Mouse (Mus musculus): ENCODE data around the gene Uspl1. TPM values are rescaled to one million over a fixed set of nuclear protein-coding genes. Genes with fewer than 3 reads are reported as not detected.
"Not testable (repeated sequence)": the region's sequence is repeated elsewhere in the genome, so short reads cannot be mapped to it uniquely, and the experiment has no call there.

The Uspl1 gene
- total RNA-seq (2018; cell fraction: chromatin; rRNA removed), result 100 to 1,000 TPM in 8 of 26 experiments, 10 to 100 TPM in 18; 23.4 to 127 (median 81.0) TPM
- 10 to 100 TPM in 21 of 26 experiments, 1 to 10 TPM in 5; 6.3 to 20.5 (median 13.7) TPM for total RNA-seq (2018; cell fraction: cytosol; rRNA removed)
- 10 to 100 TPM; 15.1 to 86.5 (median 45.1) TPM for total RNA-seq (2018; cell fraction: nucleus; rRNA removed)
- polyA plus RNA-seq (2018), result 9.2 to 15.6 TPM (median 10.6 TPM) in 3 replicates

DNA sequence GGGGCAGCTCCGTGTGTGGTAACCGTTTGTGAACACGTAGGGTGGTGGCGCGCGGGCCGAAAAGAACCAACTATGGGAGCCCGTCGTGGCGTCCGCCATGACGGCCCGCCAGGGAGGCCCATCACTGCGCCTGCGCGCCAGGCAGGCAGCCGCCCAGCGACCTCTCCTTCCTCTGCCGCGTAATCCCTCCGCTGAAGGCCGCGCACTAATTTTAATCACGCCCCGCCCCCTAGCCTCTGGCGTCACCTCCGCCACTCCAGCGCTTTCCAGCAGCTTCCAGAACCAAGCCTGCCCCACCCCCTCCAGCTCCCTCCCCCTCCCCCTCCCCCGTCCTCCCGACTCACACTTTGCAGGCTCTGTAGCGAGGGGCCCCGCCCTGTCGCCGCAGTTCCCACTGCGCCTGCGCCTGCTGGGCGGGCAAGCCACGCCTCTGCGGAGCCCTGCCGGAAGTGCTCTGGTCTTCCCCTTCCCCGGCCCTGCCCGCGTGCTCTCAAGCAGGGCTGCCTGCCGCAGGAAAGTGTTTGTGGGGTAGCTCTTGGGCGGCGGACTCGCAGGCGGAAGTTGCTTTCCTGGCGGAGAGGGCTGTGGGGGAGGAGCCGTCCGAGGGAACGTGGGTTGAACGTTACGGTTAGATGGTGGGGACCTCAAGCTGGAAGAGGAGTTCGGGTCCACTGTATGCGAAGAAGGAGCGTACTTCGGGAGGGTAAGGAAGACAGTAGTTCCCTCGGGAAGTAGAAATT is at the start of gene Uspl1, which contains the start of gene Hmgb1:
Gene Uspl1 (plus strand): TSS at position 247 of the 740 bp plus-strand sequence.
Gene Hmgb1 (minus strand): TSS at position 386 of the 740 bp plus-strand sequence.
- peak within 1 kb of the TSS; percentile 95 for H3K4me3 ChIP-seq (ENCODE audit: inconsistent target)
- H3K36me3 ChIP-seq (ENCODE audit: inconsistent target), result peaks cover 14% of the 10 kb centered on the region
- H3K79me2 ChIP-seq (ENCODE audit: inconsistent target), result peaks cover 55% of the 10 kb centered on the region
- whole genome bisulfite sequencing (ENCODE audit: missing documents), result under 1% methylated on average over 53 of the region's 59 CpGs
- H3K27ac ChIP-seq, result peak within 1 kb of the TSS; percentile 97

DNA sequence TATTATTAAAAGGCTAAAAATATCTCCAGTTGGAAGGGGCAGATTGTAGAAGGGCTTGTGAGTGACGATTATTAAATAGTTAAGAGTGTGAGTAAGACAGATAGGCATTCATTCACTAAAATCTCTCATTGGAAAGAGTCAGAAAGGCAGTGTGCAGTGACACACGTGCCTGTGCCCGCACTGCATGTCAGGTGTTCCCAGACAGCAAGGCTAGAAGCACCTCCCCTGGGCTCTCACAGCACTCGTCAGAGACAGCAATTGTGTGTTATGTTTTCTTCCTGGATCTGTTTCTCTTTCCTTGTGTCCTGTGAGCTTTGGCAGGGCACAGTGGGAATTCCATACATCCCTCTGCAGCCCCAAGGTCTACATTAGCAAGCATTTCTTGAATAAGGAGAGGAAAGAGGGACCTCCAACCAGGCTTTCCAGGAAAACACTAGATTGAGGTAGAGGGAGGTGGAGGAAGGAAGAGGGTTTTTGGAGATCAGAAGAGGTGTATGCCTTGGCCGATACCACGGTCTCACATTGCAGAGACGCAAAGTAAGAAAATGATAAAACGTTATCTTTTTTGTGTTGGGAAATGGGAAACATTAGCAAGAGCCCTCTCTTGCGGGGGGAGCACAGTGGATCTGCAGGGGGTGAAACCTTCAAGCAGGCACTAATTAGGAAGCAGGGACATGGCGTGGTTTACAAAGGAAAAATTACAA is 49.2 kb upstream of the Uspl1 start:
- H3K4me3 ChIP-seq (ENCODE audit: inconsistent target), result no peak overlapping the region
- no peaks in the 10 kb centered on the region for H3K79me2 ChIP-seq (ENCODE audit: inconsistent target)
- H3K27ac ChIP-seq, result no peak overlapping the region
- 87% methylated on average over 10 of the region's 10 CpGs for WGBS (ENCODE audit: missing documents)
- no peaks in the 10 kb centered on the region for H3K36me3 ChIP-seq (ENCODE audit: inconsistent target)

DNA sequence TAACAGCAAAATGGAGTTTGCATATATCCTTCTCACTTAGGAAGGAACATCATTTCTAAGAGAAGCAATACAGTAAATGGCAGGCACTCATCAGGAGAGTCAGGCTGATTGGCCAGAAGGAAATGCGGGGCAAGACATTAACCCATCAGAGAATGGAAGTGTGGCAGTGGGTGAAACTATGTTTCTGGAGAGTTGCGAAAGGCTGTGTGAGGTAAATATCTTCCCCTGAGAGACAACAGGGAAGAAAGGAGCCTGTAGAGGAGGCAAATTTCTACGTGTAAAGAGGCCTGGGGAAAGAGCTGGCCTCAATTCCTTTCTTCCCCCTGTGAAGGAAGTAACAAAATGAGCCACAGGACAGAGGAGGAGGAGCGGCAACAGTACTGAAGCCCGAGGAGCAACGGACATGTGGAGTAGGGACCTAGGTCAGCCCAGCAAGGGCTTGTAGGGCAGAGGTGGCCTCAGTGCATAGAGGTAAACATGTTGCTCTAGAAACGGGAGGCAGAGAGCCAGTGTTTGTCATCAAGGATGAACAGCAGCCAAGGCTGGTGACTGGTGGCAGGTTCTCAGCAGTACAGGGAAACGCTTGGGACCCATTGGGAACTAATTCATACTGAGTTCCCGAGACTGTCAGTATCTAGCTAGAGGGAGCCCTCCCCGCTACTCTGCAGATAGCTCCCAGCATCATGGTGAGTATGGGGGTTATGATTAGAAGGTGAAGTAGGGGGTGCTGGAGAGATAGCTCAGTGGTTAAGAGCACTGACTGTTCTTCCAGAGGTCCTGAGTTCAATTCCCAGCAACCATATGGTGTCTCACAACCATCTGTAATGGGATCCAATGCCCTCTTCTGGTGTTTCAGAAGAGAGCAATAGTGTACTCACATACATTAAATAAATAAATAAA is 48.4 kb upstream of the Uspl1 start:
- no peak overlapping the region for H3K27ac ChIP-seq
- 85% methylated on average over 10 of the region's 10 CpGs for WGBS (ENCODE audit: missing documents)
- no peaks in the 10 kb centered on the region for H3K79me2 ChIP-seq (ENCODE audit: inconsistent target)
- H3K36me3 ChIP-seq (ENCODE audit: inconsistent target), result no peaks in the 10 kb centered on the region
- no peak overlapping the region for H3K4me3 ChIP-seq (ENCODE audit: inconsistent target)

DNA sequence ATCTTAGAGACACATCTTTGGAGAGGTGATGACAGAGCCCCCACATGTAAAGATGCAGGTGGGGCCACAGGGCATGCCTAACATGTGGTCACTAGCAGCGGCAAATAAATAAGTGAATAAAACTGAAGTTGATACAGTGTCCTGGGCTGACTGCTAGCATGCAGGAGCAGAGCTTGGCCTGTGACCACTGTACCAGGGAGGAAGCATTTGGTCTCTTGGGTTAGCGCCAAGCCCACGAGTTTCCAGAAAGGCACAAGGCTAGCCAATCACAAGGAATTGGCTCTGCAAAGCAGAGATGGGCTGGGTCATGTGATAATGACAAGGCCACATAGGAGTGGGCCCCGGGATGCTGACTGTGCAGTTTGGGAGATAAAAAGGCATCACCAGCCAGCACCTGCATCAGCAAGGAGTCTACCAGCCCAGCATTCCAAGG is 47.2 kb upstream of the Uspl1 start:
- WGBS (ENCODE audit: missing documents), result 42% methylated on average over 4 of the region's 4 CpGs

DNA sequence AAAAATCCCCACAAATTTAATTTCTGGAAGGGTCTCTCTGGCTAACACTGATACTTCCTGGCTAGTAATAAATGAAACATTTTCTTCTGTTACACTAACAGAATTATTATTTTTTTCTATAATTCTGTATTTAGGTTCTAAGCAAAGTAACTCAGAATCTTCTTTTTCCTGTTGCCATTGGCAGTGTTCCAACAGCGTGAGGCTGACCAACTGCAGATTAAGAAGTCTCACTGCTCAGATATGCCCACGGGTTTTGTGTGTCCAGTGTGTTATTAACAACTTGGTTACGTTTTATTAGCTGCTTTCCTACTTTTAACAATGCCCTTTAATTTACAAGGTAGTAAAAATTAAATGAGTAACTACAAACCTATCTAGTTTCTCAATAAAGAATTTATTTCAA is 46.7 kb upstream of the Uspl1 start:
- Histone ChIP-seq H3K27ac (no peak overlapping the region), H3K4me3 (ENCODE audit: inconsistent target) (no peak overlapping the region), H3K79me2 (ENCODE audit: inconsistent target) (no peaks in the 10 kb centered on the region), H3K36me3 (ENCODE audit: inconsistent target) (no peaks in the 10 kb centered on the region)
- 40% methylated on average over 3 of the region's 3 CpGs for WGBS (ENCODE audit: missing documents)

More for the DNA sequence above, 47.2 kb upstream of the Uspl1 start:
- H3K4me3 ChIP-seq (ENCODE audit: inconsistent target), result no peak overlapping the region
- H3K79me2 ChIP-seq (ENCODE audit: inconsistent target), result no peaks in the 10 kb centered on the region
- H3K36me3 ChIP-seq (ENCODE audit: inconsistent target), result no peaks in the 10 kb centered on the region
- peak overlapping the region; percentile 5; the same call in 1 of the 2 replicates for H3K27ac ChIP-seq

DNA sequence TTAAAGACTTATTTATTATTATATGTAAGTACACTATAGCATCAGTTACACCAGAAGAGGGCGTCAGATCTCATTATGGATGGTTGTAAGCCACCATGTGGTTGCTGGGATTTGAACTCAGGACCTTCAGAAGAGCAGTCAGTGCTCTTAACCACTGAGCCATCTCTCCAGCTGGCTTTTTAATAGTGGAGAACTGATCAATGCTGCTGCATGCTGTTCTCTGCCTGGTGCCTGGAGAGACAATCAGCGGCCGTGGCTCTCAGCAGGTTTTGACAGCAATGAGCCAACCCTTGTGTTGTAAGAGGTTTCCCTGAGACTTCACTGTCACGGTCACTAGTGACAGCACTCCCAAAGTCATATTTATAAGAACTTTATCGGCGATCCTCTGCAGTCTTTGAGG is 46.1 kb upstream of the Uspl1 start:
- not testable (repeated sequence) for H3K79me2 ChIP-seq (ENCODE audit: inconsistent target); H3K27ac ChIP-seq; H3K36me3 ChIP-seq (ENCODE audit: inconsistent target); H3K4me3 ChIP-seq (ENCODE audit: inconsistent target)
- WGBS (ENCODE audit: missing documents), result 99% methylated on average over 6 of the region's 6 CpGs

DNA sequence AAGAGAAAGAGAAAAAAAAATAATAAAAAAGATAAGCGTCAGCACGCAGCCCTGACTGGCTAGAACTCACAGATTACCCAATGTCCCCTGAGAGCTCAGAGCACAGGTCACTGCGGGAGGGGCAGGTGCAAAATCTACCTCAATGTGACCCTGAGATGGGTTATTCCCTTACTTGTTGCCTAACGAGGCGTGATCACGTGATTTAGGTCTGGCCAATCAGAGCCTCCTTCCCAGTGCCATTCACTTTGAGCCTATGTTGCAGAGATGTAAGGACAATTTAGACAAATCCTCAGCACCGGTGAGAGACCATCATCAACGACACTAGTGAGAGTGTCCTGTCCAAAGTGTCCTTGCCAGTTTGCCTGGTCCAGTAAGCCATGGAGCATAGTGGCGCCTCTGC is 43.8 kb upstream of the Uspl1 start:
- WGBS (ENCODE audit: missing documents), result 88% methylated on average over 9 of the region's 9 CpGs
- H3K4me3 ChIP-seq (ENCODE audit: inconsistent target), result no peak overlapping the region
- no peaks in the 10 kb centered on the region for H3K79me2 ChIP-seq (ENCODE audit: inconsistent target)
- H3K27ac ChIP-seq, result no peak overlapping the region
- no peaks in the 10 kb centered on the region for H3K36me3 ChIP-seq (ENCODE audit: inconsistent target)

DNA sequence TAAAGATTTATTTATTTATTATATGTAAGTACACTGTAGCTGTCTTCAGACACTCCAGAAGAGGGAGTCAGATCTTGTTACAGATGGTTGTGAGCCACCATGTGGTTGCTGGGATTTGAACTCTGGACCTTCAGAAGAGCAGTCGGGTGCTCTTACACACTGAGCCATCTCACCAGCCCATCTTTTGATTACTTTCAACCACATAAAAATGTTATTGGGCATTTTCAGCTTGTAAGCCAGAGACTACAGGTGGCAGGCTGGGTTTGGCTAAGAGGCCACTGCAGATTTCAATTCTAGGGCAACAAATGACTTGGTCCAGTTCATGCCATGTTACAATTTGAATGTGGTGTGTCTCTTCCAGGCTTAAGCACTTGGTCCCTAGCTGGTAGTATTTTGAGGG is 43.0 kb upstream of the Uspl1 start:
- not testable (repeated sequence) for H3K79me2 ChIP-seq (ENCODE audit: inconsistent target); H3K36me3 ChIP-seq (ENCODE audit: inconsistent target); H3K4me3 ChIP-seq (ENCODE audit: inconsistent target); H3K27ac ChIP-seq
- WGBS (ENCODE audit: missing documents), result 100% methylated on average over 1 of the region's 1 CpGs

DNA sequence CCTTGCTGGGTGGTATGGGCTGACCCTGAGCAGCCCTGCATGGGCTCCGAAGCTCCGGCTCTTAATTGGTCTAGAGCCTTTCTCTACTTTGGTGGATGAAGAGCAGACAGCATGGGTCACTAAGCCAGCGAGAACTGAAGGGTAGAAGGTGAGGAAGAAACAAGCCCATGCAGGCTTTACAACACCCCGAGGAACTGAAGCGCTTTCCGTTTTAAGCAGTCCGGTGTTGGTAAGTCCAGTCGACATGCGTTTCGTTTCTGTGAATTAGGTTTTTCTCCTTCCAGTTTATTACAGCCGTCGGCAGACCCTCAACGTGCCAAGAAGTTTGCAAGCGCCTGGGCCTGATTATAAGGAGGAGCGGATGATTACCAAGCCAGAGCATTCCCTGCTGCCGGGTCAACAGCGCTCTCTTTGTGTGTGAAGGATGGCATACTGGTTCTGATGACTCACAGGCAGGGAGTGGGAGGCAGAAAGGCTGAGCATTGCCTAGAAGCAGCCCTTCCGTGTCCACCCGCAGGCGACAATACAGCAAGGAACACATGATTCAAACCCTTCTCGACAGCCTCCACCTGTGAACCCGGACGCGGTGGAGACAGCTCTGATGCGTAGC is 40.3 kb upstream of the Uspl1 start:
- H3K27ac ChIP-seq, result no peak overlapping the region
- no peaks in the 10 kb centered on the region for H3K36me3 ChIP-seq (ENCODE audit: inconsistent target)
- H3K4me3 ChIP-seq (ENCODE audit: inconsistent target), result no peak overlapping the region
- 91% methylated on average over 25 of the region's 25 CpGs for WGBS (ENCODE audit: missing documents)
- no peaks in the 10 kb centered on the region for H3K79me2 ChIP-seq (ENCODE audit: inconsistent target)

DNA sequence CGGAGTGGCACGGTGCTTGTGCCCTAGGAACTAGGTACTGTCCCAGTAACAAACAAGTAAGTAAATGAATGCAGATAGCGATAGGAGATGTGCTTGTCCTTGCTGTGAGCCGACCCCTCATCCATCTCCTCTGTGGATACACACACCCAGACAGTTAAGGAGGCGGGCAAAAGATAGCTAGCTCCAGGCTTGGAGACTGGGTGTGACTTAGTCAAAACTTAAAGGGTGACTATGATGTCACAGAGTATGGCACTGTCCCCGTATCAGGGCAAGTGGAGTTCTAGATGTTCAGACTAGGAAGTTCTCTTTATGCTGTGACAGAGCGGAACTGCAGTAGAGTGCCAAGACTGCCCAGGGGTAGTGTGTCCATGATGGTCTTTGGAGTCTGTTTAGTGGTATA is 37.5 kb upstream of the Uspl1 start:
- no peak overlapping the region for H3K4me3 ChIP-seq (ENCODE audit: inconsistent target)
- 93% methylated on average over 7 of the region's 7 CpGs for WGBS (ENCODE audit: missing documents)
- H3K27ac ChIP-seq, result no peak overlapping the region
- no peaks in the 10 kb centered on the region for H3K36me3 ChIP-seq (ENCODE audit: inconsistent target)
- H3K79me2 ChIP-seq (ENCODE audit: inconsistent target), result no peaks in the 10 kb centered on the region

DNA sequence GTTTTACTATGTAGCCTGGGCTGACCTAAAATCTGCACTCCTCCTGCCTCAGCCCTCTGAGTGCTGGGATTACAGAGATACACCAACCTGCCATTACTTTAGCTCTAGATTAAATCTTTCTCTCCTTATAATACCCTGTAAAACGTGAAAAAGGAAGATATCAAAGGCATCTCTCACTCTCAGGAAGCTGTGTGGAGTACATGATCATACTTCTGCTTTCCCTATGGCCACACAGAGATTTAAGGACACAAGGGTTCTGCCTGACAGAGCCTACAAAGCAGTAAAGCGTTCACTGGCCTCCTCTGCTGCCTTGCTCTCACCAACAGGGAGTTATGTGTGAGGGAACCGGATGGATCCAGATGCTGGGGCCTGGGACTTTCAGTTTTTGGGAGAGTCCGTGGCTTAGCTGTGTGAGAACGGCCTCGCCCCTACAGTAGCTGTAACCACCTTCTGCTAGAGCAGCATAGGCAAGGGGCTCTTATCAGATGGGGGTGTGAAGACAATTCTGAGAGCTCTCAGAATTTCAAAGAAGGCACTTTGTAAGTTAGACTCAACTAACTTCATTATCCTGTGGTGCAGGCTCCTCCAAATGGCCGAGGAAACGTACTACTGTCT is 36.7 kb upstream of the Uspl1 start:
- Histone ChIP-seq H3K36me3 (ENCODE audit: inconsistent target) (no peaks in the 10 kb centered on the region), H3K79me2 (ENCODE audit: inconsistent target) (no peaks in the 10 kb centered on the region), H3K4me3 (ENCODE audit: inconsistent target) (no peak overlapping the region), H3K27ac (no peak overlapping the region)
- WGBS (ENCODE audit: missing documents), result 74% methylated on average over 8 of the region's 8 CpGs

DNA sequence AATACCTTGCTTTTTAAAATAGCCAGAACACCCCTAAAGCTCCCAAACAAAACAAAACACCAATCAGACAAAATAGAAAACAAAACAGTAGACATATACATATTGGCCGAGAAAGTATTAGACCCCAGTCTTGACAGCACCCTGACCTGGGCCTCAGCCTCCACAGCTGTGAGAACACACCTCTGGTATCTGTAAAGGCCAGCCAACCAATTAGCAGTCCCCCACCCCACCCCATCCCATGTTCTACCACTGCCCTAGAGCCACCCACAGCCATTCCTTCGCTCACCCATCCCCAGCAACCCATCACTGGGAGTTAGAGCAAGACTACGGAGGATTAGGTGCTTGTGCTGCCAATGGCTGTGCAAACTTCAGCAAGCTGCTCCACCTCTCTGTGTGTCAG is 33.3 kb upstream of the Uspl1 start:
- Histone ChIP-seq H3K36me3 (ENCODE audit: inconsistent target) (no peaks in the 10 kb centered on the region), H3K4me3 (ENCODE audit: inconsistent target) (no peak overlapping the region), H3K27ac (no peak overlapping the region), H3K79me2 (ENCODE audit: inconsistent target) (no peaks in the 10 kb centered on the region)
- 87% methylated on average over 2 of the region's 3 CpGs for WGBS (ENCODE audit: missing documents)

DNA sequence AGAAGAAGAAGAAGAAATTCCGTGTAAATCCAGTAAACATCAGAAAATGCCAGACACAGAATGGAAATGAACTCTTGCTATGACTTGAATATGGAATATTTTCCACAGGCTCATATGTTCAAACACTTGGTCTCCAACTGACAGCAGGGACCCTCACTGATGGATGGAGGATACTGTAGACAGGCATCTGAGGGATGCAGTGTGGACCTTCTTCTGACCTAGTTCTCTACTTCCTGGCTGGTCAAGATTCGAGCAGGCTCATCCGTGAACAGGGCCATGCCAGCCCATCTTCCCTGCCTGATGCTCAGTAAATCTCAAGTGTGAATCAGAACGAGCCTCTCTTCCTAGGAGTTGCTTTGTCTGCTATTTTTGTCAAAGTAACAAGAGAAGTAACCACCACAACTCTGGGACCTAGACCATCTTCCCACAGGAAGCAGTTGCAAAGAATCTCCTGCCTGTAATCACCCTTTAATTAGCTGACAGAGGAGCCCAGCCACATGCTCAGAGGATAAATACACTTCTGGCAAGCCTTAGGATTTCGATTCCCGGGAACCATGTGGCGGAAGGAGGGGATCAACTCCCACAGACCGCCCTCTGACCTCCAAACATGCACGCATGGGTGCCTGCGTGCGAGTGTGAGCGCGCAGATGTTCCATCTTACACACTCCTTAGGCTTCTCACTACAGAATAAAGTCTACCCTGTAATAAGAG is 31.9 kb upstream of the Uspl1 start:
- no peaks in the 10 kb centered on the region for H3K36me3 ChIP-seq (ENCODE audit: inconsistent target)
- 82% methylated on average over 13 of the region's 13 CpGs for WGBS (ENCODE audit: missing documents)
- no peaks in the 10 kb centered on the region for H3K79me2 ChIP-seq (ENCODE audit: inconsistent target)
- no peak overlapping the region for H3K27ac ChIP-seq
- H3K4me3 ChIP-seq (ENCODE audit: inconsistent target), result no peak overlapping the region

All from macrophage (primary cell).